ENCODE assay signal across 19 mouse cellular contexts in genomic region chr12:31136911-31137310, GRCm38 (mm10).
DNase-seq lines count a peak whose midpoint lies in the region; ATAC-seq and TF ChIP-seq lines count a peak whose summit lies in the region.
"Had no signal": no experiment of that assay in that cellular context is flagged by ENCODE, and none has a peak within 500 bp of the region (broad histone marks: within the 10 kb centered on the region; RNA-seq: fewer than 3 reads in every experiment).

No protein-coding gene starts in this region.

- peak; percentile 33; the same call in 1 of the 2 replicates for TF ChIP-seq EP300 in heart, postnatal 0 days (IDR thresholded peaks at IDR 0.05; ENCODE audit: low read depth)
- TF ChIP-seq EP300 in stomach, postnatal 0 days (optimal IDR thresholded peaks at IDR 0.05) = no peak

- TF ChIP-seq CTCF in heart, postnatal 0 days (IDR thresholded peaks at IDR 0.05; ENCODE audit: low read depth) = no peak
- no peak for TF ChIP-seq CTCF in stomach, postnatal 0 days (IDR thresholded peaks at IDR 0.05; ENCODE audit: low read depth)

- no peak overlapping the region for H3K4me2 ChIP-seq in heart, postnatal 0 days (ENCODE audit: low read depth, low read length)
- H3K4me2 ChIP-seq in lung, embryonic 15.5 days = no peak overlapping the region
- H3K4me2 ChIP-seq in stomach, postnatal 0 days (replicated peaks; ENCODE audit: low read depth) = no peak overlapping the region
- H3K4me2 ChIP-seq: embryonic facial prominence, embryonic 12.5 days; hindbrain, embryonic 13.5 days; midbrain, embryonic 12.5 days had no signal

- H3K9me3 ChIP-seq in heart, embryonic 10.5 days = no peaks in the 10 kb centered on the region
- H3K9me3 ChIP-seq in heart, postnatal 0 days (replicated peaks; ENCODE audit: control insufficient read depth, low read length) = no peaks in the 10 kb centered on the region
- H3K9me3 ChIP-seq in lung, embryonic 15.5 days = no peaks in the 10 kb centered on the region
- H3K9me3 ChIP-seq in stomach, postnatal 0 days (ENCODE audit: control insufficient read depth, low read length) = no peaks in the 10 kb centered on the region
- H3K9me3 ChIP-seq: embryonic facial prominence, embryonic 12.5 days; hindbrain, embryonic 13.5 days; midbrain, embryonic 12.5 days had no signal

- ATAC-seq in heart, postnatal 0 days (ENCODE audit: insufficient read depth, low read depth) = peak; percentile 87
- no peak for ATAC-seq in lung, embryonic 15.5 days (ENCODE audit: borderline replicate concordance, extremely low read depth, low FRiP score, low TSS enrichment)
- no peak for ATAC-seq in stomach, postnatal 0 days (ENCODE audit: low FRiP score, low TSS enrichment)
- ATAC-seq: CD4-positive, CD25-positive, alpha-beta regulatory T cell, adult 4 months; forebrain, postnatal 0 days had no signal

- no peak overlapping the region for H3K9ac ChIP-seq in heart, postnatal 0 days (replicated peaks; ENCODE audit: low read depth, low read length)
- no peak overlapping the region for H3K9ac ChIP-seq in lung, embryonic 15.5 days
- H3K9ac ChIP-seq in stomach, postnatal 0 days (ENCODE audit: low read length) = no peak overlapping the region
- H3K9ac ChIP-seq: embryonic facial prominence, embryonic 12.5 days; forebrain, postnatal 0 days; hindbrain, embryonic 13.5 days; liver, embryonic 14.5 days; midbrain, embryonic 12.5 days had no signal

- H3K27me3 ChIP-seq in heart, embryonic 10.5 days (ENCODE audit: insufficient read depth, poor library complexity, severe bottlenecking) = no peaks in the 10 kb centered on the region
- H3K27me3 ChIP-seq in heart, postnatal 0 days (ENCODE audit: control insufficient read depth, insufficient read depth, low read length) = no peaks in the 10 kb centered on the region
- H3K27me3 ChIP-seq in lung, embryonic 15.5 days = peaks cover 6% of the 10 kb centered on the region; the same call in 1 of the 2 replicates
- H3K27me3 ChIP-seq in stomach, postnatal 0 days (ENCODE audit: control insufficient read depth, insufficient read depth, low read length) = no peaks in the 10 kb centered on the region
- H3K27me3 ChIP-seq: embryonic facial prominence, embryonic 12.5 days; hindbrain, embryonic 13.5 days; midbrain, embryonic 12.5 days had no signal

- no peaks in the 10 kb centered on the region for H3K4me1 ChIP-seq in heart, embryonic 10.5 days
- H3K4me1 ChIP-seq in heart, postnatal 0 days (ENCODE audit: control insufficient read depth, insufficient read depth) = peaks cover 21% of the 10 kb centered on the region
- H3K4me1 ChIP-seq in lung, embryonic 15.5 days = peaks cover 3% of the 10 kb centered on the region; the same call in 1 of the 2 replicates
- no peaks in the 10 kb centered on the region for H3K4me1 ChIP-seq in stomach, postnatal 0 days (replicated peaks; ENCODE audit: control insufficient read depth, insufficient read depth)
- H3K4me1 ChIP-seq: midbrain, embryonic 12.5 days had no signal

- no peak overlapping the region for H3K4me3 ChIP-seq in heart, embryonic 10.5 days
- no peak overlapping the region for H3K4me3 ChIP-seq in heart, postnatal 0 days (ENCODE audit: low read depth, low read length)
- H3K4me3 ChIP-seq in lung, embryonic 15.5 days = no peak overlapping the region
- no peak overlapping the region for H3K4me3 ChIP-seq in stomach, postnatal 0 days (ENCODE audit: low read depth, low read length)
- H3K4me3 ChIP-seq: embryonic facial prominence, embryonic 12.5 days; hindbrain, embryonic 13.5 days; midbrain, embryonic 12.5 days had no signal

- 55% methylated on average over 3 of the region's 3 CpGs for WGBS in heart, embryonic 10.5 days
- WGBS in heart, postnatal 0 days = 10% methylated on average over 3 of the region's 3 CpGs
- 31% methylated on average over 3 of the region's 3 CpGs for WGBS in lung, embryonic 15.5 days
- WGBS in stomach, postnatal 0 days = 29% methylated on average over 3 of the region's 3 CpGs

- no peak overlapping the region for H3K27ac ChIP-seq in heart, embryonic 10.5 days
- peak overlapping the region; percentile 86 for H3K27ac ChIP-seq in heart, postnatal 0 days (ENCODE audit: low read depth)
- H3K27ac ChIP-seq in lung, embryonic 15.5 days = peak overlapping the region; percentile 34; the same call in 1 of the 2 replicates
- 0 out of 2 replicates have a peak overlapping the region, but pooled peaks have one; percentile 13 for H3K27ac ChIP-seq in stomach, postnatal 0 days (replicated peaks)
- H3K27ac ChIP-seq: embryonic facial prominence, embryonic 12.5 days; hindbrain, embryonic 13.5 days; liver, embryonic 14.5 days; midbrain, embryonic 12.5 days had no signal

- no peaks in the 10 kb centered on the region for H3K36me3 ChIP-seq in heart, embryonic 10.5 days
- no peaks in the 10 kb centered on the region for H3K36me3 ChIP-seq in heart, postnatal 0 days (replicated peaks; ENCODE audit: control insufficient read depth, insufficient read depth, low read length)
- no peaks in the 10 kb centered on the region for H3K36me3 ChIP-seq in lung, embryonic 15.5 days
- H3K36me3 ChIP-seq in stomach, postnatal 0 days (ENCODE audit: control insufficient read depth, insufficient read depth, low read length) = no peaks in the 10 kb centered on the region
- H3K36me3 ChIP-seq: embryonic facial prominence, embryonic 12.5 days; hindbrain, embryonic 13.5 days; midbrain, embryonic 12.5 days had no signal

- DNase-seq in heart, adult 11 months = peak; percentile 59
- DNase-seq in heart, embryonic 10.5 days (ENCODE audit: low spot score) = no peak
- peak; percentile 73 for DNase-seq in heart, postnatal 0 days (ENCODE audit: low spot score)
- DNase-seq in heart, adult 18-20 months = no peak
- no peak for DNase-seq in lung, postnatal 10 days
- no peak for DNase-seq in stomach, postnatal 0 days (ENCODE audit: low spot score)
- DNase-seq: adrenal gland, postnatal 25 days; cerebellum, adult 11 months; cerebellum, adult 9-11 months; forebrain, postnatal 0 days; gastrocnemius, postnatal 25 days; kidney, adult 8-10 months; layer of hippocampus, adult 9-11 months had no signal

Comparison
In these comparisons a context has a peak if more than half of its experiments do, and no peak if none do; other contexts are left out.
1. DNase-seq: peak in heart, adult 11 months (single experiment) and heart, postnatal 0 days (single experiment); none in heart, embryonic 10.5 days (single experiment), heart, adult 18-20 months (0 of 2), lung, postnatal 10 days (single experiment) and stomach, postnatal 0 days (single experiment).